Mouse (Mus musculus) left cerebral cortex, postnatal 14 days (tissue): ENCODE data around the gene Tcf15. TPM values are rescaled to one million over a fixed set of nuclear protein-coding genes. Genes with fewer than 3 reads are reported as not detected.

Experiments
- DNase-seq, 2 experiments: peaks; one replicate each; pipeline ENCODE4 v3.0.0; 2021 to 2022; ENCODE audit warnings: low spot score in 2 of 2, mixed read lengths in 1 of 2
- intact Hi-C: fragments of 180-260 bp; cut with DNase I; formaldehyde crosslinking; loops from one replicate; pipeline ENCODE4 v1.15.1; 2025
- total RNA-seq, 2 experiments: library from RNA; stranded (reverse); gene quantifications; 2 replicates each; pipeline ENCODE4 v1.2.3; 2021

Gene Tcf15
- total RNA-seq, 2 experiments from 2014 or later: 0.75 to 1.2 TPM

- intact Hi-C loops: no loop called here
- no peak for DNase-seq
Observed at GRCm38 (mm10) chr2:152117694-152118093, 25.7 kb upstream of the Tcf15 start.

- intact Hi-C loops: no loop called here
- DNase-seq: no peak
Observed at GRCm38 (mm10) chr2:152119228-152119865, 24.0 kb upstream of the Tcf15 start.

- intact Hi-C loops: no loop called here
- no peak for DNase-seq
Observed at GRCm38 (mm10) chr2:152122896-152123295, 20.5 kb upstream of the Tcf15 start.

GRCm38 (mm10) chr2:152128597-152128996 lies 14.8 kb upstream of the Tcf15 start:
- no peak for DNase-seq
- intact Hi-C loops: no loop called here

GRCm38 (mm10) chr2:152129778-152130177 lies 13.6 kb upstream of the Tcf15 start:
- intact Hi-C loops: no loop called here
- no peak for DNase-seq

GRCm38 (mm10) chr2:152132016-152132415 lies 11.3 kb upstream of the Tcf15 start:
- DNase-seq: no peak
- intact Hi-C loops: no loop called here

- DNase-seq: no peak
- intact Hi-C loops: no loop called here
Observed at GRCm38 (mm10) chr2:152132691-152133090, 10.7 kb upstream of the Tcf15 start.

- intact Hi-C loops: no loop called here
- DNase-seq: peak in 1 of 2 experiments; percentile 33
Observed at GRCm38 (mm10) chr2:152139191-152139987, 4.0 kb upstream of the Tcf15 start.

- DNase-seq: no peak
- intact Hi-C loops: no loop called here
Observed at GRCm38 (mm10) chr2:152140941-152141340, 2.4 kb upstream of the Tcf15 start.

- DNase-seq: no peak
- intact Hi-C loops: no loop called here
Observed at GRCm38 (mm10) chr2:152141491-152141890, 1.9 kb upstream of the Tcf15 start.

GRCm38 (mm10) chr2:152142046-152142445 lies 1.3 kb upstream of the Tcf15 start:
- intact Hi-C loops: no loop called here
- no peak for DNase-seq

GRCm38 (mm10) chr2:152142571-152142970 lies 790 bp upstream of the Tcf15 start:
- intact Hi-C loops: no loop called here
- no peak for DNase-seq

GRCm38 (mm10) chr2:152144158-152144450 lies 743 bp downstream of the Tcf15 start:
- no peak for DNase-seq
- intact Hi-C loops: no loop called here

- DNase-seq: no peak
- intact Hi-C loops: no loop called here
Observed at GRCm38 (mm10) chr2:152144501-152144900, 1.1 kb downstream of the Tcf15 start.

GRCm38 (mm10) chr2:152145711-152146110 lies 2.4 kb downstream of the Tcf15 start:
- intact Hi-C loops: no loop called here
- no peak for DNase-seq

GRCm38 (mm10) chr2:152147079-152147478 lies 3.7 kb downstream of the Tcf15 start:
- intact Hi-C loops: no loop called here
- no peak for DNase-seq

- no peak for DNase-seq
- intact Hi-C loops: no loop called here
Observed at GRCm38 (mm10) chr2:152148675-152149074, 5.3 kb downstream of the Tcf15 start.

GRCm38 (mm10) chr2:152149891-152150290 lies 6.5 kb downstream of the Tcf15 start:
- intact Hi-C loops: no loop called here
- no peak for DNase-seq

- DNase-seq: no peak
- intact Hi-C loops: no loop called here
Observed at GRCm38 (mm10) chr2:152150373-152150772, 7.0 kb downstream of the Tcf15 start.

- intact Hi-C loops: no loop called here
- no peak for DNase-seq
Observed at GRCm38 (mm10) chr2:152153361-152153760, 10.0 kb downstream of the Tcf15 start.
